Mouse (Mus musculus): ENCODE results near the gene Ly75.
A peak's percentile ranks its signal among the peaks of the same experiment; 100 is the strongest.

Gene Ly75

GRCm38 (mm10) chr2:60382858-60383669 is at the start of gene Ly75:
Gene Ly75 (minus strand): TSS chr2:60383303.
- peak; percentile 33 for DNase-seq

GRCm38 (mm10) chr2:60430315-60431021 is 47.4 kb upstream of the Ly75 start:
- DNase-seq: no peak

- DNase-seq: peak; percentile 25
Measured at GRCm38 (mm10) chr2:60418075-60418474, 35.0 kb upstream of the Ly75 start.

GRCm38 (mm10) chr2:60414334-60414733 is 31.2 kb upstream of the Ly75 start:
- no peak for DNase-seq

GRCm38 (mm10) chr2:60413006-60413650 is 30.0 kb upstream of the Ly75 start:
- no peak for DNase-seq

GRCm38 (mm10) chr2:60411181-60411580 is 28.1 kb upstream of the Ly75 start:
- DNase-seq: no peak

- no peak for DNase-seq
Measured at GRCm38 (mm10) chr2:60409989-60410763, 27.1 kb upstream of the Ly75 start.

GRCm38 (mm10) chr2:60409194-60409593 is 26.1 kb upstream of the Ly75 start:
- DNase-seq: no peak

GRCm38 (mm10) chr2:60407387-60407786 is 24.3 kb upstream of the Ly75 start:
- no peak for DNase-seq

- no peak for DNase-seq
Measured at GRCm38 (mm10) chr2:60405431-60405830, 22.3 kb upstream of the Ly75 start.

GRCm38 (mm10) chr2:60404763-60405162 is 21.7 kb upstream of the Ly75 start:
- DNase-seq: no peak

GRCm38 (mm10) chr2:60401694-60402093 is 18.6 kb upstream of the Ly75 start:
- no peak for DNase-seq

- no peak for DNase-seq
Measured at GRCm38 (mm10) chr2:60393786-60394185, 10.7 kb upstream of the Ly75 start.

GRCm38 (mm10) chr2:60392286-60392685 is 9.2 kb upstream of the Ly75 start:
- no peak for DNase-seq

GRCm38 (mm10) chr2:60387363-60387762 is 4.3 kb upstream of the Ly75 start:
- no peak for DNase-seq

GRCm38 (mm10) chr2:60386835-60387234 is 3.7 kb upstream of the Ly75 start:
- DNase-seq: no peak

- DNase-seq: no peak
Measured at GRCm38 (mm10) chr2:60384763-60385085, 1.6 kb upstream of the Ly75 start.

GRCm38 (mm10) chr2:60384083-60384762 is 1.1 kb upstream of the Ly75 start:
- DNase-seq: no peak

GRCm38 (mm10) chr2:60382346-60382745 is 757 bp downstream of the Ly75 start:
- no peak for DNase-seq

GRCm38 (mm10) chr2:60377260-60377659 is 5.8 kb downstream of the Ly75 start:
- DNase-seq: no peak

GRCm38 (mm10) chr2:60375608-60376107 is 7.4 kb downstream of the Ly75 start:
- DNase-seq: no peak

- DNase-seq: no peak
Measured at GRCm38 (mm10) chr2:60375126-60375525, 8.0 kb downstream of the Ly75 start.

All from cerebellum, adult 11 months (tissue).